Mouse (Mus musculus): Measurements from ENCODE around the gene Rasal1. TPM values are rescaled to one million over a fixed set of nuclear protein-coding genes. Genes with fewer than 3 reads are reported as not detected.

Gene Rasal1
- polyA plus RNA-seq, 1 experiment from 2014 or later, result 0.06 TPM

- no peak overlapping the region for H3K4me2 ChIP-seq (replicated peaks)
- no peaks in the 10 kb centered on the region for H3K9me3 ChIP-seq (replicated peaks)
- WGBS, result 72% methylated on average over 6 of the region's 6 CpGs
- H3K36me3 ChIP-seq, result no peaks in the 10 kb centered on the region
- H3K27me3 ChIP-seq, result peaks cover 54% of the 10 kb centered on the region
- no peak for ATAC-seq (ENCODE audit: low FRiP score)
- H3K4me1 ChIP-seq, result peaks cover 10% of the 10 kb centered on the region
- H3K4me3 ChIP-seq, result no peak overlapping the region
- no peak overlapping the region for H3K27ac ChIP-seq
- H3K9ac ChIP-seq, result no peak overlapping the region
Measured at GRCm38 (mm10) chr5:120645851-120646250, 2.8 kb upstream of the Rasal1 start.

- H3K4me3 ChIP-seq, result no peak overlapping the region
- H3K9me3 ChIP-seq (replicated peaks), result no peaks in the 10 kb centered on the region
- peaks cover 10% of the 10 kb centered on the region for H3K4me1 ChIP-seq
- H3K27ac ChIP-seq, result no peak overlapping the region
- no peak overlapping the region for H3K9ac ChIP-seq
- H3K36me3 ChIP-seq, result no peaks in the 10 kb centered on the region
- no peak overlapping the region for H3K4me2 ChIP-seq (replicated peaks)
- no peak for ATAC-seq (ENCODE audit: low FRiP score)
- peaks cover 61% of the 10 kb centered on the region for H3K27me3 ChIP-seq
- WGBS, result 72% methylated on average over 4 of the region's 4 CpGs
Measured at GRCm38 (mm10) chr5:120647361-120647760, 1.3 kb upstream of the Rasal1 start.

- Histone ChIP-seq H3K27ac (no peak overlapping the region), H3K4me3 (no peak overlapping the region), H3K4me1 (peaks cover 10% of the 10 kb centered on the region), H3K4me2 (replicated peaks) (no peak overlapping the region), H3K9me3 (replicated peaks) (no peaks in the 10 kb centered on the region), H3K36me3 (no peaks in the 10 kb centered on the region), H3K9ac (no peak overlapping the region), H3K27me3 (peaks cover 63% of the 10 kb centered on the region)
- ATAC-seq (ENCODE audit: low FRiP score), result no peak
- WGBS, result 52% methylated on average over 12 of the region's 12 CpGs
Measured at GRCm38 (mm10) chr5:120647814-120648491, 659 bp upstream of the Rasal1 start.

GRCm38 (mm10) chr5:120649374-120649933, 842 bp downstream of the Rasal1 start:
- H3K4me2 ChIP-seq (replicated peaks), result peak overlapping the region; percentile 43
- no peaks in the 10 kb centered on the region for H3K9me3 ChIP-seq (replicated peaks)
- H3K4me3 ChIP-seq, result peak overlapping the region; percentile 16
- no peaks in the 10 kb centered on the region for H3K36me3 ChIP-seq
- WGBS, result 6% methylated on average over 21 of the region's 21 CpGs
- ATAC-seq (ENCODE audit: low FRiP score), result no peak
- no peak overlapping the region for H3K27ac ChIP-seq
- peaks cover 13% of the 10 kb centered on the region for H3K4me1 ChIP-seq
- peaks cover 61% of the 10 kb centered on the region for H3K27me3 ChIP-seq
- H3K9ac ChIP-seq, result no peak overlapping the region

GRCm38 (mm10) chr5:120649938-120650337, 1.3 kb downstream of the Rasal1 start:
- Histone ChIP-seq H3K4me3 (no peak overlapping the region), H3K9me3 (replicated peaks) (no peaks in the 10 kb centered on the region), H3K27ac (no peak overlapping the region), H3K27me3 (peaks cover 61% of the 10 kb centered on the region), H3K9ac (no peak overlapping the region), H3K4me1 (peaks cover 13% of the 10 kb centered on the region), H3K4me2 (replicated peaks) (no peak overlapping the region), H3K36me3 (no peaks in the 10 kb centered on the region)
- ATAC-seq (ENCODE audit: low FRiP score), result no peak
- 24% methylated on average over 13 of the region's 13 CpGs for WGBS

GRCm38 (mm10) chr5:120651230-120651629, 2.6 kb downstream of the Rasal1 start:
- WGBS, result 87% methylated on average over 5 of the region's 5 CpGs
- H3K9me3 ChIP-seq (replicated peaks), result no peaks in the 10 kb centered on the region
- H3K4me2 ChIP-seq (replicated peaks), result no peak overlapping the region

GRCm38 (mm10) chr5:120652915-120653701, 4.5 kb downstream of the Rasal1 start:
- H3K9ac ChIP-seq, result no peak overlapping the region
- H3K27me3 ChIP-seq, result peaks cover 38% of the 10 kb centered on the region
- 82% methylated on average over 28 of the region's 28 CpGs for WGBS
- no peaks in the 10 kb centered on the region for H3K9me3 ChIP-seq (replicated peaks)
- no peak overlapping the region for H3K27ac ChIP-seq
- H3K4me1 ChIP-seq, result peaks cover 13% of the 10 kb centered on the region
- no peak overlapping the region for H3K4me3 ChIP-seq
- no peak for ATAC-seq (ENCODE audit: low FRiP score)
- H3K36me3 ChIP-seq, result no peaks in the 10 kb centered on the region
- no peak overlapping the region for H3K4me2 ChIP-seq (replicated peaks)

More at GRCm38 (mm10) chr5:120651230-120651629, 2.6 kb downstream of the Rasal1 start:
- Histone ChIP-seq H3K27me3 (peaks cover 57% of the 10 kb centered on the region), H3K36me3 (no peaks in the 10 kb centered on the region), H3K27ac (no peak overlapping the region), H3K4me3 (no peak overlapping the region), H3K9ac (no peak overlapping the region), H3K4me1 (peaks cover 13% of the 10 kb centered on the region)
- ATAC-seq (ENCODE audit: low FRiP score), result no peak

GRCm38 (mm10) chr5:120653873-120654272, 5.3 kb downstream of the Rasal1 start:
- Histone ChIP-seq H3K4me1 (peaks cover 8% of the 10 kb centered on the region), H3K4me2 (replicated peaks) (no peak overlapping the region), H3K9me3 (replicated peaks) (no peaks in the 10 kb centered on the region), H3K4me3 (no peak overlapping the region), H3K27me3 (peaks cover 31% of the 10 kb centered on the region), H3K36me3 (no peaks in the 10 kb centered on the region), H3K9ac (no peak overlapping the region), H3K27ac (no peak overlapping the region)
- WGBS, result 95% methylated on average over 2 of the region's 2 CpGs
- no peak for ATAC-seq (ENCODE audit: low FRiP score)

- no peak overlapping the region for H3K4me3 ChIP-seq
- no peak for ATAC-seq (ENCODE audit: low FRiP score)
- no peak overlapping the region for H3K4me2 ChIP-seq (replicated peaks)
- H3K9ac ChIP-seq, result no peak overlapping the region
- WGBS, result 88% methylated on average over 12 of the region's 12 CpGs
- peaks cover 5% of the 10 kb centered on the region; the same call in 1 of the 2 replicates for H3K4me1 ChIP-seq
- H3K36me3 ChIP-seq, result no peaks in the 10 kb centered on the region
- H3K9me3 ChIP-seq (replicated peaks), result no peaks in the 10 kb centered on the region
- no peak overlapping the region for H3K27ac ChIP-seq
- peaks cover 7% of the 10 kb centered on the region for H3K27me3 ChIP-seq
Measured at GRCm38 (mm10) chr5:120656281-120656751, 7.7 kb downstream of the Rasal1 start.

GRCm38 (mm10) chr5:120660816-120661215, 12.2 kb downstream of the Rasal1 start:
- no peak overlapping the region for H3K4me3 ChIP-seq
- peaks cover 16% of the 10 kb centered on the region for H3K27me3 ChIP-seq
- no peak overlapping the region for H3K27ac ChIP-seq
- no peak for ATAC-seq (ENCODE audit: low FRiP score)
- H3K9ac ChIP-seq, result no peak overlapping the region
- no peaks in the 10 kb centered on the region for H3K9me3 ChIP-seq (replicated peaks)
- H3K4me2 ChIP-seq (replicated peaks), result no peak overlapping the region
- H3K4me1 ChIP-seq, result peaks cover 3% of the 10 kb centered on the region; the same call in 1 of the 2 replicates
- WGBS, result 28% methylated on average over 5 of the region's 5 CpGs
- no peaks in the 10 kb centered on the region for H3K36me3 ChIP-seq

GRCm38 (mm10) chr5:120664888-120665287, 16.3 kb downstream of the Rasal1 start:
- H3K36me3 ChIP-seq, result no peaks in the 10 kb centered on the region
- no peak overlapping the region for H3K4me3 ChIP-seq
- peaks cover 3% of the 10 kb centered on the region; the same call in 1 of the 2 replicates for H3K4me1 ChIP-seq
- no peak for ATAC-seq (ENCODE audit: low FRiP score)
- WGBS, result 57% methylated on average over 2 of the region's 2 CpGs
- no peak overlapping the region for H3K4me2 ChIP-seq (replicated peaks)
- no peaks in the 10 kb centered on the region for H3K9me3 ChIP-seq (replicated peaks)
- no peak overlapping the region for H3K9ac ChIP-seq
- peaks cover 27% of the 10 kb centered on the region for H3K27me3 ChIP-seq
- no peak overlapping the region for H3K27ac ChIP-seq

GRCm38 (mm10) chr5:120668761-120669160, 20.1 kb downstream of the Rasal1 start:
- Histone ChIP-seq H3K4me2 (replicated peaks) (no peak overlapping the region), H3K4me3 (no peak overlapping the region), H3K27me3 (peaks cover 15% of the 10 kb centered on the region), H3K9ac (no peak overlapping the region), H3K9me3 (replicated peaks) (no peaks in the 10 kb centered on the region), H3K36me3 (no peaks in the 10 kb centered on the region), H3K27ac (no peak overlapping the region), H3K4me1 (no peaks in the 10 kb centered on the region)
- 66% methylated on average over 7 of the region's 7 CpGs for WGBS
- no peak for ATAC-seq (ENCODE audit: low FRiP score)

Measured in hindbrain, embryonic 12.5 days (tissue).